Mouse (Mus musculus) megakaryocyte, adult 5-6 weeks (primary cell): ENCODE measurements around the gene Myo1g. TPM values are rescaled to one million over a fixed set of nuclear protein-coding genes. Genes with fewer than 3 reads are reported as not detected.
"Not testable (repeated sequence)": the region's sequence is repeated elsewhere in the genome, so short reads cannot be mapped to it uniquely, and the experiment has no call there.

Experiments used
- ATAC-seq: 2 replicates; pipeline ENCODE4 v1.8.0; 2016; ENCODE audit warnings: mild to moderate bottlenecking, inconsistent platforms; ENCODE audit not compliant: poor library complexity, severe bottlenecking
- total RNA-seq, 2 experiments: library from RNA; stranded (forward) in 1 of 2; stranded (reverse) in 1 of 2; fragments of 153-499, 151-499 nt in 1 of 2; fragments of 221-1000, 200-1000 nt in 1 of 2; gene quantifications; 2 replicates each; pipeline versions ENCODE4 v1.2.3 to v1.2.4; 2015 to 2017

Myo1g gene
- total RNA-seq, 2 experiments from 2014 or later = 161 to 182 TPM

DNA sequence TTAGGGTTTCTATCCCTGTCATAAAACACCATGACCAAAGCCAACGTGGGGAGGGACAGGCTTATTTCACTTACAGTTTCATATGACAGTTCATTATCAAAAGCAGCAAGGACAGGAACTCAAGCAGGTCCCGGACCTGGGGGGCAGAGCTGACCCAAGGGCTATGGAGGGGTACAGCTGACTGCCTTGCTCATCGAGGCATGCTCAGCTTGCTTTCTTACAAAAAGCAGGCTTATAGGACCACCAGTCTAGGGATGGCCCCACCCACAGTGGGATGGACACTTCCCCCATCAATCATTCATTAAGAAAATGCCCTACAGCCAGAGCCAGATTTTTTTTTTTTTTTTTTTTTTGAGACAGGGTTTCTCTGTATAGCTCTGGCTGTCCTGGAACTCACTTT, 10.0 kb upstream of the Myo1g start:
- no peak for ATAC-seq

DNA sequence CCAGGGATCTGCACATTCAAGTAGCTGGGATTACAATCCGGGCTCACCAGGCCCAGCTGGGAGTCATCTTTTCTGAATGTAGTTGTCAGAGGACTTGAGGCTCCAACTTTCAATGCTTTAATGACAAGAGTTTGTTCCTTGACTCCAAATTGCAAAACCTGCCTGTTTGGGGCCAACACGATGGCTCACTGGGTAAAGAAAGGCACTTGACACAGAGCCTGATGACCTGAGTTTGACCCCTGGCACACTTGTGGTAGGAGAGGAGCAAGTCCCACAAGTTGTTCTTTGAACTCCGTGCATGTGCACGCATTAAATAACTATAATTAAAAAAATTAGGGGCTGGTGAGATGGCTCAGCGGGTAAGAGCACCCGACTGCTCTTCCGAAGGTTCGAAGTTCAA, 9.2 kb upstream of the Myo1g start:
- ATAC-seq = no peak

DNA sequence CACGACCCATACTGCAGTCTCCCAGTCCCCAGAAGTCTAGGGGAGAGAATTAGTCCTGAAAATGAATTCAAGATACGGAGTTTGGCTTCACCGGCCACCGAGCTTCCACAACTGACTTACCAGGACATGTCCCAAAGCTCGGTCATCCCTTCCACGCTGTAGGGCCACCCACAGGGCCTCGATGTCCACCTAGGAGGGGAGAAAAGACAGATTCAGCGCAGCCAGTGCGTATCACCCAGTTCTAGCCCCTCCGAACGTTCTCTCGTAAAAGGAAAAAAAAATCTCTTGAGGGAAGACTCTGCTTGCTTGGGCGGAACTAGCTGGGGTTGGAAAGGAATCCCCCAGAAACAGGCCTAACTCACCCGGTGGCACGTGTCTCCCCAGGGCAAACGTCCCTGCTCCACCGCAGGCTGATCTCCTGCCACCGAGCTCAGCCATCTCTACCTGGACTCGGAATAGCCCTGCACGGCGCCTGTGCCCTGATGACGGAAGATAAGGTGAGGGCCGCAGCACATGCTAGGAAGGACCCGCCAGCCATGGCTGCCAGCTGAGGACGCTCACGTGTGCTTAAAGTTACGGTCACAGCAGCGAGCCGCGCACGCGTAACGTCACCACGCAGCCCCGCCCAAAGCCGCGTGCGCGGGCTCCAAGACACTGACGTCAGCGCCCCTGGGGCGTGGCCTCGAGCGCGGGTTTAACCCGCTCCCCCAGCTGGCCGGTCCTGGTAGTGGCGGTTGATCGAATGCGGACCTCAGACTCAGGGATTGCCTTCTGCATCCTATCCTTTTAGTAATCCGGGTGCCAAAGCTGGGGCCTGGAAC, 7.6 kb upstream of the Myo1g start:
- peak; percentile 99 for ATAC-seq

DNA sequence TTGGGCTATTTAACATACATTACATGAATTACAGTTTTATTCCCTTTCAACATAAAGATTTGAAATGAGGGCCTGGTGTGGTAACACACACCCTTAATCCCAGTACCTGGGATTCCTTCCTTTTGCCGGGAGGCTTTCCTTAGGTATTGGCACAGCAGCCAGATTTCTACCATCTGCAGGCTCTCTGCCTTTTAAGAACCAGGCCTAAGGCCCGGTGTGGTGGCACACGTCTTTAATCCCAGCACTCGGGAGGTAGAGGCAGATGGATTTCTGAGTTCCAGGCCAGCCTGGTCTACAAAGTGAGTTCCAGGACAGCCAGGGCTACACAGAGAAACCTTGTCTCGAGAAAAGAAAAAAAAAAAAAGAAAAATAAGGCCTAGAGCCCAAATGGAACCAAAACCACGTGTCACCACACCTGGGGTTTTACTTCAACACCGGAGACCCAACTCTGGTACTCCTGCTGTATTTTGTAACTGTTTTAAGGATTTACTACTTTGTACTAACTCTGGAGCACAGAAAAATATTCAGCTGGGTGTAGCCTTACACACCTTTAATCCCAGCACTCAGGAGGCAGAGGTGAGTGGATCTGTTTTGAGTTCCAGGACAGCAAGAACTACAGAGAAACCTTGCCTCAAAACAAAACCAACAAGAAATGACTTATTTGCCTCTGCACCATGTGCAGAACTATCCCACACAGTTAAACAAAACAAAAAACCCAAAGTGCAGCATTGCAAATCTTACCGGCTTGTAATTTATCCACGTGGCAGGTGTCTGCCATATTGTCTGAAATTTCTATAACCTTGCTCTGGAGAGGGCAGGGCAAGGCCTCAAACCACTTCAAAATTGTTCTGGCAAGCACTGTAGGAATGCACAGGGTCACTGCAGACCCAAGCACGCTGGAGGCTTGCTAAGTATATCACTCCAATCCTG, 6.8 kb upstream of the Myo1g start:
- ATAC-seq = no peak

DNA sequence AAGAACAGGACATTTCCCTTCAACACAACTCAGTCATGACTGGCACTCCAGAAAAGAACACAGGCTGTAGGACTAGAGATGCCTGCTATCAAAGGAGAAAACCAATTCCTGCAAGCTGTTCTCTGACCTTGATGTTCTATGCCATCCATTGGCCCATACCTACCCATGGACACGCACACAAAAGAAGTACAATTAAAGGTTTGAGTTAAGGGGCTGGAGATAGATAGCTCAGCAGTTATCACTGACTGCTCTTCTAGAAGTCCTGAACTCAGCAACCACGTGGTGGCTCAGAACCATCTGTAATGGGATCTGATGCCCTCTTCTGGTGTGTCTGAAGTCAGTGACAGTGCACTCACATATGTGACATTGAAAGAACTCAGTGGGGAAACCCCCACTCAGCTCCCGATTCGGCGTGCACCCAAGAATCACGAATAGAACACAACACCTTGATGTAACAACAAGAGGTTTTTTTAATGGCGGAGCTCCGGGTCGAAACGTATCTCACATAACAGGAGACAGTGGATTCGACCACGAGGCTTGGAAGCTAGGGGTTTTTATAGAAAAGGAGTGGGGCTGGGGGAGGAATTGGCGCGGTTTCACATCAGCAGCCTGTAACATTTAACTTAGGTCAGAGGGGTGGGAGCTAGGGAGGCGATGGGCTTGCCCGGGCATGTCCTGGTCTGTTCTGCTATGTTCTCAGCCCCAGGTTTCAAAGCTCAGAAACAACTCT, 5.9 kb upstream of the Myo1g start:
- not testable (repeated sequence) for ATAC-seq

DNA sequence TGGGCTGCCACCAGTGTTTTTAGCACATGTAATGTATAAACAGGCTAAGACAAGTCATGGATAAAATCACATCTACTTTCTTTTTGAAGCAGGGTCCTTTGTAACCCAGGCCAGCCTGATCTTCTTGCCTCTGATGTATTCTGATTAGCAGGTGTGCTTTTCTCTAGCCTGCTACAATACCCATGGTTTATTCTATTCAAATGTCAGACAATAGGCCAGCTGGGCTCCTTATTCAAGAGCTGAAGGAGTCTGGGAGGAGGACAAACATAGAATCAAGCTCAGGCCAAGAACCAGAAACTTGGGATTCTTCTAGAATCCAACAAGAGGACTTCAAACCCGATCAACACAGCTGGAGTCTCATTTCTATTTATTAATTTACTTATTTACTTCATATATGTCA, 4.5 kb upstream of the Myo1g start:
- no peak for ATAC-seq

DNA sequence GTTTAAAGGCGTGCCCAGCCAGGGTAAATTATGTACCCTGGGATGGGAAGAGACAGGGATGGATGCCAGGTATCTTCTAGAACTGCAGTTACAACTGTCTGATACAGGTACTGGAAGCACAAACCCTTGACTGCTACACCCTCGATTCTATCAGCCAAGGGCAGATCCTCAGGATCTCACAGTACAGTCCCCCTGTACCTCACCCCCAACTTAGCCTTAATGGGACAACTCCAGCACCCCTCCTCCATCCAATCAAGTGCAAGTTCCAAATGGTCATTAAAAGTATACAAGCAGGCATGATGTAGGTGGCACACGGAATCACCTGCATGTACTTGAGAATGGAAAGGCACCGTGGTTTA, 4.1 kb upstream of the Myo1g start:
- ATAC-seq = no peak

DNA sequence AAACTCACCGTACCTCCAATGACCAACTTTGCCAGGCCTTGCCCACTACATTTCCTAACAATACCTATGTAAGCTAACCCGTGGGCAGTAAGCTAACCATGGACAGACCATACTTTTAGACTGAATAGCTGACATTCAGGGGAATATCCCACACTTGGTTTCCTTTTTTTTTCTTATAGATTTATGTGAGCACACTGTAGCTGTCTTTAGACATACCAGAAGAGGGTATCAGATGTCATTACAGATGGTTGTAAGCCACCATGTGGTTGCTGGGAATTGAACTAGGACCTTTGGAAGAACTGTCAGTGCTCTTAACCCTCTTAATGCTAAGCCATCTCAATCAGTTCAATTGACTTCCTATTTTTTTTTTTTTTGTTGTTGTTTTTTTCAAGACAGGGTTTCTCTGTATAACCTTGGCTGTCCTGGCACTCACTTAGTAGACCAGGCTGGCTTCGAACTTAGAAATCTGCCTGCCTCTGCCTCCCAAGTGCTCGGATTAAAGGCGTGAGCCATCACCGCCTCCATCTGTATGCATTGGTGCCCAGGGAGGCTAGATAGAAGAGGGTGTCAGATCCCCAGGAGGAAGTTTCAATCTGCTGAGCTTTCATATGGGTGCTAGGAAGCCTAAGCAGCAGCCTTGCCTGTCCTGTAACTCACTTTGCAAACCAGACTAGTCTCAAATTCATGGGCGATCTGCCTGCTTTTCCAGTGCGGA, 3.6 kb upstream of the Myo1g start:
- no peak for ATAC-seq

DNA sequence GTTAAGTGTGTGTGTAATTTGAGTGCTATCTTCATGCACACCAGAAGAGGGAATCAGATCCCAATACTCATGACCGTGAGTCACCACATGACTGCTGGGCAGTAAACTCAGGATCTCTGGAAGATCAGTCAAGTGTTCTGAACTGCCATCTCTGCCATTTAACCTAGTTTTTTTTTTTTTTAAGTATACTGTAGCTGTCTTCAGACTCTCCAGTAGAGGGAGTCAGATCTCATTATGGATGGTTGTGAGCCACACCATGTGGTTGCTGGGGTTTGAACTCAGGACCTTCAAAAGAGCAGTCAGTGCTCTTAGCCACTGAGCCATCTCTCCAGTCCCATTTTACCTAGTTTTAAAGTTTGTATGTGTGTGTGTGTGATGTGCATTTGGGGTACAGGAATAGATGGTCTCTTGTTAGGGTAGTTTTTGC, 2.9 kb upstream of the Myo1g start:
- no peak for ATAC-seq

DNA sequence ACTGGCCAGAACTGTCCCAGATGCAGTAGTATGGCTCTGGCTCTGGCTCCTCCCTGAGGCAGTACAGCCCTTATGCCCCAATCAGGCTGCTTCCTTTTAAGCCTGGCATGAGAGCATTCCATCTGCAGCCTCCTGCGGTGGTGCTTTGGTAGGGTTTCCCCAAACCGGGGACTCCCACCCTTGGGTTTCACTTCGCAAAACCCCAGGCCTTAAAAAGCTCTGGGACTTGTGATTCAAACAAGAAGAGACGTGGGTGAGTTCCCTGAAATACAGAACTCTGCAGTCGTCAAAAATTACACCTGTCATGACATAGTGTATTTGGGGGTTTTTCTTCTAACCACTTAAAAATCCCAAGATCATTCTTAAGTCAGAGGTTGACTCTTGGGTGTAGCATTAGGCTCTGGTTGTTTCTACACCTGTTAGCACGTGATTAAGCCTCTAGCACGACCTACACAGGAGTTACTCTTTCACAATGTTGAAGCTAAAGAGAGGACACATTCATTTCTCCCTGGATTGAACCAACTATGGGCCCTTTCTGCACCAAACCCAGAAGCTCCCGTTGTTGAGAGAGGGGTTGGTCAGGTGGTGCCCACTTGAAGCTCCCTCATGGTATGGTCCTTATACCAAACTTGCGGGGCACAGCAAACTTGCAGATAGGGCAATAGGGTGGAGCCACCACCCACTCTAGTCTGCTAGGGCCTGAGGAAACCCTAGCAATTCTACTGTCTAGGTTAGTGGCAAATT, 2.2 kb upstream of the Myo1g start:
- ATAC-seq = peak; percentile 55

DNA sequence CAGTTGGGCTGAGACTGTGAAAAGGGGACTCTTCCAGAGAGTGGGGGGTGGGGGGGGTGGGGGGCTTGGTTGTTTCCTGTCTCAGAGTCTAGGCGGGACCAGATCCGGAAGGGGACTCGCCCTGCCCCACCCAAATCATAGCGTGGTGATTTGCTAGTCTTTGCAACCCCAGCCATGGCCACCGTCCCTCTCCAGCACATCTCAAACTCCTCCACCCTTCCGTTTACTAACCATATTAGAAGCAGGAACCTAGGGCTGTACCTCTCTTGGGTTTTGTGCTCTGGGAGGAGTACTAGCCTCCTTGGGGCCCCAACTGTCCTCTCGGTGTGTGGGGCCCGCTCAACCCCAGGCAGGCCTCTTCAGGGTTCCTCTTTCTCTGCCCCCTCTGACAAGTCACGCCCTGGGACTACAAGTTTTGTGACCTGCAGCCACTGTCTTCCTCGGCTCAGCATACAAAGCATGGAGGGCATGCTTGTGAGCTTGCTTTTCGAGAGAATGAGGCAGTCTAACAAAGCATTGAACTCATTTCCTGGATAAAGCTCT, 1.2 kb downstream of the Myo1g start:
- peak; percentile 81 for ATAC-seq

DNA sequence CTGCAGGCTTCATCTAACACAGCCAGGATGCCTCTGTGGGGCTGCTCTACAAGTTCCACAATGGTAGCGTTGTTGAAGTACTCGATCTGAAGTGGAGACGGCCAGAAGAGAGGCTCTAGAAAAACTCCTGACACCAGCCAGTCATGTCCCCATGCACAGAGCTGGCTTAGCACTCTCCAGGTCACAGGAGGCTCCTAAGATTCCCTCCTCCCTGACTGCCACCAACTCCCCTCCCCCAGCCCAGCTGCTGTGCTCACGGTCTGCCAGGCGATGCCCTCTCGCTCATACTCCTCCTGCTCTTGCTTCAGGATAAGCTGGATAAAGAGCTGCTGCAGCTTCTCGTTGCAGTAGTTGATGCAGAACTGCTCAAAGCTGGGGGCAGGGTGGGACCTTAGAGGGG, 5.9 kb downstream of the Myo1g start:
- ATAC-seq = no peak

DNA sequence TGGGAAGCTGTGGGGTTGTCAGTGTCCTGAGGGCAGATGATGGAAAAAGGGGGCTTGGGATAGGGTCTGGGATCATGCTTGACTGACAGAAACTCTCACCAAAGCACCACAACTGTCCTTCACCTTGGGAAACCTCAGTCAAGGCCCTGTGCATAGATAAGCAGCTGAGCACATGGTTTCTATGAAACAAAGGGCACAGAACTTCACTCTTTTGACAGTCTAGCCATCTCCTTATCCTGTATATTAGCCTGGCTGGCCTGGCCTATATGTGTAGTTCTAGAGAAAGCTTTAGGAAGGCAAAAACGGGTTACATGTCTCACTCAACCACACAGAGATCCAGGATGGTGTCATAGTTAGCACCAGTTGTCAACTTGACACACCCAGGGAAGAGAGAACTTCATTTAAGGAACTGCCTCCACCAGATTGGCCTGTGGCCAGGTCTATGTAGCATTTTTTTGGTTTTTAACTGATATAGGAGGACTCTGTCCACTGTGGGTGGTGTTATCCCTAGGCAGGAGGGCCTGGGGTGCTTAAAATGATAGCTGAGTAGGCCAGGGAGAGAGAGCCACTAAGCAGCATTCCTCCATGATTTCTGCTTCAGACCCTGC, 12.4 kb downstream of the Myo1g start:
- ATAC-seq = peak; percentile 82

DNA sequence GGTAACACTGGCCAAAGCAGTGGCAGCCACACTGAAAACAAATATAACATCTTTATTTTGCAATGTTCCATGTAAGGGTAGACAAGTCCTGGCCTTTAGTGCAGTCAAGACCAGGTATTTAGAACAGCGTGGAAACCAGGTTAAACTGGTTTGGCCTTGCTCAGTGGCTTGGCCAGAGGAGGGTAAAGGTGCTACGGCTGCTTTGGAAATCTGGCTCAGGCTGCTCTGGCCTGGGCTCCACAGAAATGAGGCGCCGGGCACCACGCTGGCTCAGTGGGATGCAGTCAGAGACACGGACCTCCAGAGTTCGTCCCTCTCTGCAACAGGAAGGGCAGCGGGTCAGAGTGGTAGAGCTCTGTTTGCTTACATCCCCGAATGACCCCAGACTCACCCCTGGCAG, 14.2 kb downstream of the Myo1g start:
- no peak for ATAC-seq

DNA sequence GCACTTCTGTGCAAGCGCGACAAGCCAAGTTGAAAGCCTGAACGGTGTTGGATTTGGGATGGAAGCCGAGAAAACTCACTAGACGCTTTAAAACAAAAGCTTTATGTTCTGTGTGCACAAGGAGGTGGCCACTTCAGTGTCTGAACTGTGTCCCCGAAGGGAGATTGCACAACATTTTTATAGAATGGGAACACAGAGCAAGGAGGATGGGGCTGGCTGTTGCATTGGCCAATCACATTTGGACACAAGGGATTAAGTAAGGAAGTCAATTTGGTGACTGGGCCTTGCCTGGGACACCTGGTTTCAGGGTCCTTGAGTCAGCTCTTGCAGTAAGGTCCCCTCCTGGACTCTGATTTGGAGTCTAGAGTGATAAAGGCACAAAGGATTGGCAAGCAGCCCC, 16.1 kb downstream of the Myo1g start:
- peak; percentile 58; the same call in 1 of the 2 replicates for ATAC-seq

DNA sequence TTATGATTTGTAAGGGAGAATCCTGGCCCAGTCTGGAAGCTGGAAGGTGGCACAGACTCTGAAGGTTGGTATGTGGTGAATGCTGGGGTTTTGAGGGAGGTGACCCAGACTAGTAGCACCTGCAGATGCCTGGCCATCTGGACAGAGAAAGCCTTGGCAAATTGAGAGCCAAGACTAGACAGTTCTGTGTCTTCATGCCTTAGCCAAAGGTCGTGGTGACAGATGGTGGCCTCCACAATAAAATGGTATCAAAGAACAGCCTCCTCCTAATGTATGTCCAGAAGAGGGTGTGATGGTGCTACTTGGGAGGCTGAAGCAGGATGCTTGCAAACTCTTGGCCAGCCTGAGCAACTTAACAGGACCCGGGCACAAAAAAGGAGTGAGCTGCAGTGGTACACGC, 16.5 kb downstream of the Myo1g start:
- no peak for ATAC-seq

DNA sequence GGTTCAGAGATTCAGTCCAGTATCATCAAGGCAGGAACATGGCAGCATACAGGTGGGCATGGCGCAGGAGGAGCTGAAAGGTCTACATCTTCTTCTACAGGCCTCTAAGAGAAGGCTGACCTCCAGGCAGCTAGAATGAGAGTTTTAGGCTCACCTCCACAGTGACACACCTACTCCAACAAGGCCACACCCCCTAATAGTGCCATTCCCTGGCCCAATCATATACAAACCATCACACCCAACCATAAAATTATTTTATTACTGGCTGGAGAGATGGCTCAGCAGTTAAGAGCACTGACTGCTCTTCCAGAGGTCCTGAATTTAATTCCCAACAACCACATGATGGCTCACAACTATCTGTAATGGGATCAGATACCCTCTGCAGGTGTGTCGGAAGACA, 18.3 kb downstream of the Myo1g start:
- ATAC-seq = no peak

DNA sequence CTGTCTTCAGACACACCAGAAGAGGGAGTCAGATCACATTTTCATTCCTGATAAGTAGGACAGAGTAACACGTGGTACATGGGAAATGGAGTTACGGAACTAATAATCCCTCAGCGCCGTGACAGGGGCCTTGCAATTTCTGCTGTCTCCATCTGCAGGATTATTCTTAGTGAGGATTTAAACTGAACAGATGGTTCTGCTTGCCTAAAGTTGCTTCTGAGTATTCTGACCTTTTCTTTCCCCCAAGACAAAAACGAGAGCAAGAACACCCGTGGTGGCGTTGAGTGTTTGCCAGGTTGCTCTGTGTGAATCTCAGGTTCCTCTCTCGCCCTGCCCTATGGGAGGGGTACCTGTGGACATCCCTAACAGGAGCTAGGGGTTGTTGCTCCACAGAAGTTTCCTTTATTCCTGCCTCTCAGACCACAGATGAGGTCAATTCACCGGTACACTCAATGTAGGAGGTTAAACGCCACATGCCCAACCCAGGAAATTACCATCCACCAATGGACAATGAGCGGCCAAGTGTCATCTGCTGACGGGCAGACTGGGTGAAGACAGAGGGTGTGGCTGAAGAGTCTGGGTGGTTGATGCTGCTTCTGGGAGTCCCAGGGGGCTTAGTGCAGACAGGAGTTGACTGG, 23.3 kb downstream of the Myo1g start:
- ATAC-seq = peak; percentile 96
